Mouse (Mus musculus) stomach, embryonic 15.5 days (tissue): ENCODE measurements around the gene Palm. TPM values are rescaled to one million over a fixed set of nuclear protein-coding genes. Genes with fewer than 3 reads are reported as not detected.
A peak's percentile ranks its signal among the peaks of the same experiment; 100 is the strongest.

Source experiments
- ATAC-seq: fragments of 200-750 bp; cut with Nextera tagmentation; 2 replicates; pipeline ENCODE4 v1.8.0; 2017; ENCODE audit warnings: low read depth, moderate number of reproducible peaks, moderate TSS enrichment; ENCODE audit not compliant: insufficient read depth, low FRiP score
- H3K27ac ChIP-seq: fragments of 300-500 bp; sonication (generic); 2 replicates; pipeline ENCODE4 v1.5.1; 2015; ENCODE audit warnings: mild to moderate bottlenecking, inconsistent platforms
- H3K27me3 ChIP-seq: fragments of 300-500 bp; sonication (generic); replicated peaks from 2 replicates; pipeline ENCODE4 v1.6.1; 2015; ENCODE audit warnings: inconsistent platforms
- H3K36me3 ChIP-seq: fragments of 300-500 bp; sonication (generic); 2 replicates; pipeline ENCODE4 v1.6.1; 2015; ENCODE audit warnings: inconsistent platforms
- H3K4me1 ChIP-seq: fragments of 300-500 bp; sonication (generic); 2 replicates; pipeline ENCODE4 v1.6.1; 2015; ENCODE audit warnings: inconsistent platforms
- H3K4me2 ChIP-seq: fragments of 300-500 bp; sonication (generic); 2 replicates; pipeline ENCODE4 v1.6.1; 2015; ENCODE audit warnings: mild to moderate bottlenecking, inconsistent platforms
- H3K4me3 ChIP-seq: fragments of 300-500 bp; sonication (generic); replicated peaks from 2 replicates; pipeline ENCODE4 v1.5.1; 2015; ENCODE audit warnings: inconsistent platforms
- H3K9ac ChIP-seq: fragments of 300-500 bp; sonication (generic); 2 replicates; pipeline ENCODE4 v1.6.1; 2015; ENCODE audit warnings: inconsistent platforms
- H3K9me3 ChIP-seq: fragments of 300-500 bp; sonication (generic); 2 replicates; pipeline ENCODE4 v1.6.1; 2016; ENCODE audit warnings: inconsistent platforms
- WGBS: fragments of 180-500 bp; shearing (Covaris S2); methylation state at CpG from one replicate; pipeline ENCODE4 v1.1.7; 2015; 5-methylcytosine and 5-hydroxymethylcytosine counted together
- microRNA-seq: library from miRNA; unstranded; fragments of <30 nt; microRNA quantifications from one replicate; pipeline ENCODE4, GENCODE M21; 2016
- polyA plus RNA-seq: library from polyadenylated mRNA; unstranded; fragments of >200 nt; fragmentation: Nextera tagmentation; extraction: Ambion mirVana; gene quantifications from 2 replicates; pipeline ENCODE4 v1.2.1, GENCODE M21; 2015

Gene Palm
- polyA plus RNA-seq, 1 experiment from 2014 or later = 54.1 TPM

DNA sequence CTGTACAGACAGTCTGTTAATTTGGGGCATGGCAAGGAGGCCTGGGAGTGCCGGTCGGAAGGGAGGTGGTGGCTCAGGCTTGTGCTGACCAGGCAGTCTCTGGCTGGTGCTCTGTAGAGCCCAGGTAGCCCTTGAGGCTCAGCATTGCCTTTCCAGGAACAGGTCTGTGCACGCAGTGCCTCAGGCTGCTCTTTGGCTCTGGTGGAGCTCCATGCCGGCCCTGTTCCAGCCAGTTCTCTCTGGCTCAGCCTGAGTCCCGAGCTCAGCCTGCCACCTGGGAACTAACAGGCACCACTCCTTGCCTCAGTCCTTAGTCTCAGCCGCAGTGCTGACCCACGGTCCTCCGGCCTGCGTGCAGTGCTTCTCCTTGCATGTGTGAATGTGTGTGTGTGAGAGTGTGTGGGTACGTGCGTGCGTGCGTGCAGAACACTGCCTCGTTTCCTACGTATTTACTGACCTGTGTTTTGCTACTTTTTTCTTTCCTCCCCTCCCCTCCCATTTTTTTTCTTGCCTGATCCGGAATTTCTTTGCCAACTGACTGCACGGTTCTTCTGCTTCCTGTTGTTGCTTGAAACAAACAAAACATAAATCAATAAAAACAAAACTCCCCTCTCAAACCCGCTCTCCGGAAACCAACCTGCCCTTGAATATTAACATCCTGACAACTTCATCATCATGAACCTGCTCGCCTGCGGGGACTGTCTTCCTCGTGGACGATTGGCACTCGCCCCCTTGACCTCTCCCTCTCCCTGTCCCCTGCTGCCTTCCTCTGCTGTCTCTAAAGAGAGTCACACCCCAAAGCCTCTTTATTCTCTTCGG lies 68.1 kb downstream of the Palm start:
- peaks cover 40% of the 10 kb centered on the region for H3K4me1 ChIP-seq
- no peak for ATAC-seq
- H3K4me3 ChIP-seq = no peak overlapping the region
- H3K9me3 ChIP-seq = no peaks in the 10 kb centered on the region
- WGBS = 71% methylated on average over 25 of the region's 25 CpGs
- no peaks in the 10 kb centered on the region for H3K27me3 ChIP-seq
- no peak overlapping the region for H3K27ac ChIP-seq
- no peak overlapping the region for H3K4me2 ChIP-seq
- no peak overlapping the region for H3K9ac ChIP-seq
- peaks cover 64% of the 10 kb centered on the region for H3K36me3 ChIP-seq

DNA sequence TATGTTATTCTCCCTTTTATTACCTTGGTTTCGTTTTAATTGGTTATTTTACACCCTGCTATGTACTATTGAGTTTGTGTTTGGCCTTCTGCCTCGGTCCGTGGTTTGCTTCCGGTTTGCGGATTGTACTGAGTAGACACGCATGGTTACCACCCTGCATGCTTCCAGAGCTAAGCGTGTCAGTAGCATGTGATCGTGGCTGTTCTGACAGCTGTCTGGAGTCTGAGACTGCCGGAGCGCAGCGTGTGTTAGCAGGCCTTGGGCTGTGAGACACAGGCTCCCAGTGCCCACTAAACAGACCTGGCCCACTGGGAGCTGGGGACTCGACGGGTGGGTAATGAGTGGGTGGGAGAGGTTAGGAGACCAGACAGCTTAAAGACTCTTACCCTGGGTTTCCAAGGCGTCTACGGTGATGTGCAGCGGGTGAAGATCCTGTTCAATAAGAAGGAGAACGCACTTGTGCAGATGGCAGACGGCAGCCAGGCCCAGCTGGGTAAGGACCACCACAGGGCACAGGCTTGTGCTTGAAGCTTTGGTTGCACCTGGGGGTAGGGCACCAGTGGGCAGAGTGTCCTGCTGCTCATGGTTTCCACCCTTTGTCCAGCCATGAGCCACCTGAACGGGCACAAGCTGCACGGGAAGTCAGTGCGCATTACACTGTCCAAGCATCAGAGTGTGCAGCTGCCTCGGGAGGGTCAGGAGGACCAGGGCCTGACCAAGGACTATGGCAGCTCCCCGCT lies 68.8 kb downstream of the Palm start:
- 86% methylated on average over 23 of the region's 23 CpGs for WGBS
- no peak overlapping the region for H3K9ac ChIP-seq
- no peak overlapping the region for H3K4me2 ChIP-seq
- ATAC-seq = no peak
- peaks cover 32% of the 10 kb centered on the region for H3K4me1 ChIP-seq
- H3K27ac ChIP-seq = no peak overlapping the region
- peaks cover 64% of the 10 kb centered on the region for H3K36me3 ChIP-seq
- no peaks in the 10 kb centered on the region for H3K27me3 ChIP-seq
- H3K4me3 ChIP-seq = no peak overlapping the region
- H3K9me3 ChIP-seq = no peaks in the 10 kb centered on the region

DNA sequence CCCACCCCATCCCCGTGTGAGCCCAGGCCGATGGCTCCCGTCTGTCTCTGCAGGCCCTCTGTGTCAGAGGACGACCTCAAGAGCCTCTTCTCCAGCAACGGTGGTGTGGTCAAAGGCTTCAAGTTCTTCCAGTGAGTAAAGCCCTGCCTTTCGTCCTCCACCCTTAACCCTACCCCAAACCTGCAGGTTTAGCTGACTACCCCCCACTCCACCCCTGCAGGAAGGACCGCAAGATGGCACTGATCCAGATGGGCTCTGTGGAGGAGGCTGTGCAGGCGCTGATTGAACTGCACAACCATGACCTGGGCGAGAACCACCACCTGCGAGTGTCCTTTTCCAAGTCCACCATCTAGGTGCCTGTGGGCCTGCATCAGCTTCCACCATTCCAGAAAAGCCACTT lies 69.6 kb downstream of the Palm start:
- H3K9me3 ChIP-seq = no peaks in the 10 kb centered on the region
- H3K36me3 ChIP-seq = peaks cover 64% of the 10 kb centered on the region
- peaks cover 25% of the 10 kb centered on the region for H3K4me1 ChIP-seq
- 61% methylated on average over 10 of the region's 10 CpGs for WGBS
- no peak overlapping the region for H3K4me2 ChIP-seq
- H3K27ac ChIP-seq = no peak overlapping the region
- no peaks in the 10 kb centered on the region for H3K27me3 ChIP-seq
- H3K9ac ChIP-seq = no peak overlapping the region
- H3K4me3 ChIP-seq = no peak overlapping the region
- no peak for ATAC-seq

DNA sequence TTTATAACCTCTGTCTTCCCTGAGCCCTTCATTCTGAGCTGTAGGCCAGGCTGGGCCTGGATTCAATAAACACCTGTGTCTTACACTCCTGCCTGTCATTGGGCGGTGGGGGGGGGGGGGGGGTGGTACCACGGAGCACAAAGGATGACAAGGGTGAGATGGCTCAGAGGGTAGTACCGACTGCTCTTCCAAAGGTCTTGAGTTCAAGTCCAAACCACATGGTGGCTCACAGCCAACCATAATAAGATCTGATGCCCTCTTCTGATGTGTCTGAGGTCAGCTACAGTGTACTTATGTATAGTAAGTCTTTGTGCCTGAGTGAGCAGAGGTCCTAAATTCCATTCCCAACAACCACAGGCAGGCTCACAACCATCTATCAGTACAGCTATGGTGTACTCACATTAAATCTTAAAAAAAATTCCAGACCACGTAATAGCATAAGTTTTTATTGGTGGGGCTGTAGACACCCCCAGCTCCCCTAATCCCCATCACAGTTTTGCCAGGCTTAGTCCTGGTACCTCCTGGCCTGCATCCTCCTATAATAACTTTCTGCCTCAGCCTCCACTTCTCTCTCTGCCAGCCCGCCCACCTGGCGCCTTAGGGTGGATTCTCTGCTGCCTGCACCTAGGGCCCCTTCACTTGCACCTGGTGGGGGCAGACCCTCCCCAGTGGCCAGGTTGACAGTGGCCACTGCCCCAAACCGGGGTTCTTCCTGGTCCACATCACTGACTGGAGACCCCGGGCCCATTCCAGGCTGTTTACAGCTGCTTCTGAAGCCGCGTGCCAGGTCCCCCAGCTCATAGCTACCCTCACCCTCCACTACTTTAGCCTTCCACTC lies 71.2 kb downstream of the Palm start:
- Histone ChIP-seq H3K9ac (no peak overlapping the region), H3K4me2 (no peak overlapping the region), H3K4me1 (peaks cover 10% of the 10 kb centered on the region; the same call in 1 of the 2 replicates), H3K4me3 (no peak overlapping the region), H3K36me3 (peaks cover 54% of the 10 kb centered on the region), H3K27ac (no peak overlapping the region), H3K27me3 (no peaks in the 10 kb centered on the region), H3K9me3 (no peaks in the 10 kb centered on the region)
- WGBS = 47% methylated on average over 10 of the region's 10 CpGs
- ATAC-seq = no peak

DNA sequence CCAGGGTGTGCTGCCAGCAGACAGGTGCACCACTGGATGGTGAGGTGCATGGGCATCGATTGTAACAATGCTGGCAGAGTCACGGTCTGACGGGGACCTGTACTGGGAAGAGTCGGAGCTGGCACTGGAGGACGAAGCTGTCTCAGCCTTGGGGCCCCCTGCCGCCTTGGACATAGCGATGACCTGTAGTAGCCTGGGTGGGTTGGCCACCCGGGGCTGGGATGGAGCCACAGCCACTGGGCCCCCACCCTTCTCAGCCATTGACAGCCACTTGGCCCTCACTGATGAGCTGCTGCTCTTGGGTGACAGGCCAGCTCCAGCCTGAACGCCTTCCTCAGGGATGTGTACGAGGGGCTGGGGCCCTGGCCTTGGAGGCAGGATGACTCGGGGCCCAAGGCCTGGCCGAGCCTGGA lies 71.8 kb downstream of the Palm start:
- Histone ChIP-seq H3K4me2 (no peak overlapping the region), H3K36me3 (peaks cover 47% of the 10 kb centered on the region), H3K9me3 (no peaks in the 10 kb centered on the region), H3K27ac (no peak overlapping the region; the same call in 1 of the 2 replicates), H3K9ac (no peak overlapping the region), H3K27me3 (no peaks in the 10 kb centered on the region), H3K4me3 (no peak overlapping the region), H3K4me1 (peaks cover 10% of the 10 kb centered on the region; the same call in 1 of the 2 replicates)
- 53% methylated on average over 12 of the region's 12 CpGs for WGBS
- 0 out of 2 replicates have a peak, but pooled peaks have one; percentile 7 for ATAC-seq

DNA sequence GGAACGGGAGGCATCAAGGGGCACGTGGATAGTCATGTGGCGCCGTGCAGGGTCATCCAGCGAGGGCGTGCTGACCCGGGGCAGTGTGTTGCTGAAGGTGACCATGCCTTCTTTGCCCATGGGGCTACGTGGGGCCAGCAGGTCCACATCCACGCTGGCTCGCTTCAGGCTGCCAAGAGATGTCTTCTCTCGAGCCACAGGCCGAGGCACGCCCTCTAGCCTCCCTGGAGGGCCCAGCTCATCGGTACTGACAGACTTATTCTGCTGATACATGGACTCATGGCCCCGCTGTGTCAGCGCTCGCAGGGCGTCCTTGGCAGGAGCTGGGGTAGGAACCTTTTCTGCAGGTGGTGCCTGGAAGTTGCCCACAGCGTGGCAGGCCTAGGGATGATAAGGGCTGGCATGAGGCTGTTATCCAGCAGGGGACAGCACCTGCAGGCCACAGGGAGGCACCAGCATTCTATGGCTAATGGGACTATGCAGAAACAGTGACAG lies 72.5 kb downstream of the Palm start:
- Histone ChIP-seq H3K4me2 (no peak overlapping the region), H3K9ac (no peak overlapping the region), H3K4me3 (no peak overlapping the region), H3K9me3 (no peaks in the 10 kb centered on the region), H3K4me1 (peaks cover 4% of the 10 kb centered on the region; the same call in 1 of the 2 replicates), H3K27ac (no peak overlapping the region; the same call in 1 of the 2 replicates), H3K27me3 (no peaks in the 10 kb centered on the region), H3K36me3 (peaks cover 41% of the 10 kb centered on the region)
- no peak for ATAC-seq
- 65% methylated on average over 19 of the region's 19 CpGs for WGBS

DNA sequence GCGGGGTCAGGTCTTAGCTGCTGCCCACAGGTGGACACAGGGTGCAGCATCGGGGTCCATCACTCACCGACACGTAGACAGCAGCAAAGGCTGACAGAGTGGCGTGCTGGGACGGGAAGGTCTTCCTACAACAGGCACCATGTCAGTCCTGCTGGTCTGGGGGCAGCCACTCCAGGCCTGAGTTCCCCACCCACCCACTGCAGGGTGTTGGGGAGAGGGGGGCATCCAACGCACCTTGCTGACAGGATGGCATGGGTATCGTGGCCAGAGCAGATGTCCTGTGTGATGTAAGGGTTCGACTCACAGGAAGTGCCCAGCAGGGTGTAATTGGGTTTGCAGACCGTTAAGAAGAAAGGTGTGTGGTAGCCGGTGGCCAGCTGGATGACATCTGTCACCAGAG lies 73.2 kb downstream of the Palm start:
- no peak overlapping the region for H3K27ac ChIP-seq
- H3K4me2 ChIP-seq = no peak overlapping the region
- peaks cover 33% of the 10 kb centered on the region for H3K36me3 ChIP-seq
- H3K9ac ChIP-seq = no peak overlapping the region
- no peak overlapping the region for H3K4me3 ChIP-seq
- H3K4me1 ChIP-seq = peaks cover 3% of the 10 kb centered on the region; the same call in 1 of the 2 replicates
- ATAC-seq = no peak; the same call in 1 of the 2 replicates
- 72% methylated on average over 11 of the region's 11 CpGs for WGBS
- no peaks in the 10 kb centered on the region for H3K9me3 ChIP-seq
- H3K27me3 ChIP-seq = no peaks in the 10 kb centered on the region

Small RNA genes within 50 kb of the gene (microRNA-seq; reads per million reads assigned to microRNA genes)
- not detected for gene Mir6910

Other genes starting within 250 kb of the Palm start
- 49.2 and 50.1 TPM in 2 replicates for gene Mier2, start 238.4 kb upstream of the Palm start, polyA plus RNA-seq
- gene Theg, start 206.2 kb upstream of the Palm start, polyA plus RNA-seq = not detected in 2 replicates
- 0.08 and 0.14 TPM in 2 replicates for gene C2cd4c, start 179.5 kb upstream of the Palm start, polyA plus RNA-seq
- gene Shc2, start 155.7 kb upstream of the Palm start, polyA plus RNA-seq = 9.1 and 10.6 TPM in 2 replicates
- gene Odf3l2, start 147.8 kb upstream of the Palm start, polyA plus RNA-seq = not detected in 2 replicates
- 36.4 and 41.1 TPM in 2 replicates for gene Madcam1, start 129.0 kb upstream of the Palm start, polyA plus RNA-seq
- 58.2 and 59.3 TPM in 2 replicates for gene Tpgs1, start 124.2 kb upstream of the Palm start, polyA plus RNA-seq
- 107 and 108 TPM in 2 replicates for gene Cdc34, start 111.4 kb upstream of the Palm start, polyA plus RNA-seq
- gene Gzmm, start 104.6 kb upstream of the Palm start, polyA plus RNA-seq = 0.40 and 0.57 TPM in 2 replicates
- gene Bsg, start 89.1 kb upstream of the Palm start, polyA plus RNA-seq = 1,050 and 1,128 TPM in 2 replicates
- gene Hcn2, start 76.9 kb upstream of the Palm start, polyA plus RNA-seq = 0.08 and 0.14 TPM in 2 replicates
- gene Polrmt, start 47.0 kb upstream of the Palm start, polyA plus RNA-seq = 33.9 and 38.7 TPM in 2 replicates
- gene Fgf22, start 38.5 kb upstream of the Palm start, polyA plus RNA-seq = 0.31 and 0.36 TPM in 2 replicates
- gene Rnf126, start 26.6 kb upstream of the Palm start, polyA plus RNA-seq = 87.8 and 88.1 TPM in 2 replicates
- 14.8 and 15.5 TPM in 2 replicates for gene Fstl3, start 16.3 kb upstream of the Palm start, polyA plus RNA-seq
- 0.23 and 0.31 TPM in 2 replicates for gene Prss57, start 2.6 kb upstream of the Palm start, polyA plus RNA-seq
- 50.0 and 67.2 TPM in 2 replicates for gene Misp, start 27.4 kb downstream of the Palm start, polyA plus RNA-seq
- gene Ptbp1, start 60.9 kb downstream of the Palm start, polyA plus RNA-seq = 295 and 299 TPM in 2 replicates
- gene Prtn3, start 80.9 kb downstream of the Palm start, polyA plus RNA-seq = 5.2 and 10.6 TPM in 2 replicates
- gene Plppr3, start 81.1 kb downstream of the Palm start, polyA plus RNA-seq = 32.9 and 36.1 TPM in 2 replicates
- gene Elane, start 92.7 kb downstream of the Palm start, polyA plus RNA-seq = 3.8 and 11.1 TPM in 2 replicates
- gene Cfd, start 97.3 kb downstream of the Palm start, polyA plus RNA-seq = not detected in 2 replicates
- 43.6 and 47.8 TPM in 2 replicates for gene Med16, start 115.4 kb downstream of the Palm start, polyA plus RNA-seq
- gene Gm26602, start 117.3 kb downstream of the Palm start, polyA plus RNA-seq = 4.4 and 13.3 TPM in 2 replicates
- gene Kiss1r, start 123.4 kb downstream of the Palm start, polyA plus RNA-seq = 0.83 and 0.94 TPM in 2 replicates
- 137 and 140 TPM in 2 replicates for gene R3hdm4, start 127.6 kb downstream of the Palm start, polyA plus RNA-seq
- gene Arid3a, start 133.5 kb downstream of the Palm start, polyA plus RNA-seq = 9.8 and 10.0 TPM in 2 replicates
- 86.0 and 86.2 TPM in 2 replicates for gene Wdr18, start 166.6 kb downstream of the Palm start, polyA plus RNA-seq
- 0.27 and 0.34 TPM in 2 replicates for gene Grin3b, start 177.1 kb downstream of the Palm start, polyA plus RNA-seq
- 20.6 and 21.3 TPM in 2 replicates for gene Tmem259, start 190.8 kb downstream of the Palm start, polyA plus RNA-seq
- gene Cnn2, start 195.0 kb downstream of the Palm start, polyA plus RNA-seq = 274 and 279 TPM in 2 replicates
- gene Abca7, start 202.9 kb downstream of the Palm start, polyA plus RNA-seq = 4.2 and 4.8 TPM in 2 replicates
- 9.1 and 10.0 TPM in 2 replicates for gene Arhgap45, start 223.1 kb downstream of the Palm start, polyA plus RNA-seq
- 188 and 199 TPM in 2 replicates for gene Polr2e, start 246.2 kb downstream of the Palm start, polyA plus RNA-seq